Mouse (Mus musculus): ENCODE measurements around the gene Cep135. TPM values are rescaled to one million over a fixed set of nuclear protein-coding genes. Genes with fewer than 3 reads are reported as not detected.

Cep135 gene
- polyA plus RNA-seq, 1 experiment from 2014 or later: 6.8 TPM

GRCm38 (mm10) chr5:76668118-76668517 lies 79.6 kb downstream of the Cep135 start:
- no peak for ATAC-seq (ENCODE audit: low read depth)
- DNase-seq (ENCODE audit: low spot score): no peak
- no peaks in the 10 kb centered on the region for H3K36me3 ChIP-seq (ENCODE audit: control insufficient read depth, insufficient read depth, low read length)
- 72% methylated on average over 5 of the region's 5 CpGs for WGBS
- no peaks in the 10 kb centered on the region for H3K4me1 ChIP-seq (ENCODE audit: control insufficient read depth, insufficient read depth, low read length)
- no peaks in the 10 kb centered on the region for H3K27me3 ChIP-seq (replicated peaks; ENCODE audit: control insufficient read depth, insufficient read depth, low read length)
- H3K4me2 ChIP-seq (ENCODE audit: low read depth, low read length): no peak overlapping the region
- H3K27ac ChIP-seq (replicated peaks; ENCODE audit: low read depth, low read length): no peak overlapping the region
- H3K9me3 ChIP-seq (ENCODE audit: control insufficient read depth, low read length): no peaks in the 10 kb centered on the region
- H3K4me3 ChIP-seq (ENCODE audit: low read depth, low read length): no peak overlapping the region
- no peak overlapping the region for H3K9ac ChIP-seq (ENCODE audit: low read depth, low read length)

GRCm38 (mm10) chr5:76668547-76668946 lies 80.0 kb downstream of the Cep135 start:
- Histone ChIP-seq H3K4me1 (ENCODE audit: control insufficient read depth, insufficient read depth, low read length) (no peaks in the 10 kb centered on the region), H3K27ac (replicated peaks; ENCODE audit: low read depth, low read length) (no peak overlapping the region), H3K4me2 (ENCODE audit: low read depth, low read length) (no peak overlapping the region), H3K36me3 (ENCODE audit: control insufficient read depth, insufficient read depth, low read length) (no peaks in the 10 kb centered on the region), H3K9ac (ENCODE audit: low read depth, low read length) (no peak overlapping the region), H3K9me3 (ENCODE audit: control insufficient read depth, low read length) (no peaks in the 10 kb centered on the region), H3K4me3 (ENCODE audit: low read depth, low read length) (no peak overlapping the region), H3K27me3 (replicated peaks; ENCODE audit: control insufficient read depth, insufficient read depth, low read length) (no peaks in the 10 kb centered on the region)
- ATAC-seq (ENCODE audit: low read depth) (no peak), DNase-seq (ENCODE audit: low spot score) (no peak)
- WGBS: 82% methylated on average over 5 of the region's 5 CpGs

GRCm38 (mm10) chr5:76670183-76670582 lies 81.7 kb downstream of the Cep135 start:
- Histone ChIP-seq H3K4me2 (ENCODE audit: low read depth, low read length) (no peak overlapping the region), H3K9me3 (ENCODE audit: control insufficient read depth, low read length) (no peaks in the 10 kb centered on the region), H3K4me3 (ENCODE audit: low read depth, low read length) (no peak overlapping the region), H3K27ac (replicated peaks; ENCODE audit: low read depth, low read length) (no peak overlapping the region), H3K4me1 (ENCODE audit: control insufficient read depth, insufficient read depth, low read length) (no peaks in the 10 kb centered on the region), H3K9ac (ENCODE audit: low read depth, low read length) (no peak overlapping the region), H3K36me3 (ENCODE audit: control insufficient read depth, insufficient read depth, low read length) (no peaks in the 10 kb centered on the region), H3K27me3 (replicated peaks; ENCODE audit: control insufficient read depth, insufficient read depth, low read length) (no peaks in the 10 kb centered on the region)
- 83% methylated on average over 10 of the region's 10 CpGs for WGBS
- DNase-seq (ENCODE audit: low spot score) (no peak), ATAC-seq (ENCODE audit: low read depth) (no peak)

- H3K27me3 ChIP-seq (replicated peaks; ENCODE audit: control insufficient read depth, insufficient read depth, low read length): no peaks in the 10 kb centered on the region
- no peak overlapping the region for H3K27ac ChIP-seq (replicated peaks; ENCODE audit: low read depth, low read length)
- H3K36me3 ChIP-seq (ENCODE audit: control insufficient read depth, insufficient read depth, low read length): no peaks in the 10 kb centered on the region
- no peak for ATAC-seq (ENCODE audit: low read depth)
- H3K9ac ChIP-seq (ENCODE audit: low read depth, low read length): no peak overlapping the region
- 91% methylated on average over 5 of the region's 5 CpGs for WGBS
- no peak for DNase-seq (ENCODE audit: low spot score)
- H3K9me3 ChIP-seq (ENCODE audit: control insufficient read depth, low read length): no peaks in the 10 kb centered on the region
- no peaks in the 10 kb centered on the region for H3K4me1 ChIP-seq (ENCODE audit: control insufficient read depth, insufficient read depth, low read length)
- H3K4me3 ChIP-seq (ENCODE audit: low read depth, low read length): no peak overlapping the region
- H3K4me2 ChIP-seq (ENCODE audit: low read depth, low read length): no peak overlapping the region
Measured at GRCm38 (mm10) chr5:76674022-76674653, 85.6 kb downstream of the Cep135 start.

GRCm38 (mm10) chr5:76675369-76675768 lies 86.9 kb downstream of the Cep135 start:
- Histone ChIP-seq H3K9ac (ENCODE audit: low read depth, low read length) (no peak overlapping the region), H3K27me3 (replicated peaks; ENCODE audit: control insufficient read depth, insufficient read depth, low read length) (no peaks in the 10 kb centered on the region), H3K4me1 (ENCODE audit: control insufficient read depth, insufficient read depth, low read length) (no peaks in the 10 kb centered on the region), H3K27ac (replicated peaks; ENCODE audit: low read depth, low read length) (no peak overlapping the region), H3K4me2 (ENCODE audit: low read depth, low read length) (no peak overlapping the region), H3K4me3 (ENCODE audit: low read depth, low read length) (no peak overlapping the region), H3K36me3 (ENCODE audit: control insufficient read depth, insufficient read depth, low read length) (no peaks in the 10 kb centered on the region), H3K9me3 (ENCODE audit: control insufficient read depth, low read length) (no peaks in the 10 kb centered on the region)
- DNase-seq (ENCODE audit: low spot score) (no peak), ATAC-seq (ENCODE audit: low read depth) (no peak)
- WGBS: 70% methylated on average over 4 of the region's 4 CpGs

- WGBS: 90% methylated on average over 2 of the region's 3 CpGs
- DNase-seq (ENCODE audit: low spot score) (no peak), ATAC-seq (ENCODE audit: low read depth) (no peak)
- no peaks in the 10 kb centered on the region for H3K27me3 ChIP-seq (replicated peaks; ENCODE audit: control insufficient read depth, insufficient read depth, low read length)
- H3K4me2 ChIP-seq (ENCODE audit: low read depth, low read length): no peak overlapping the region
- no peaks in the 10 kb centered on the region for H3K36me3 ChIP-seq (ENCODE audit: control insufficient read depth, insufficient read depth, low read length)
- H3K4me1 ChIP-seq (ENCODE audit: control insufficient read depth, insufficient read depth, low read length): 0 out of 2 replicates have a peak, but pooled peaks cover 3% of the 10 kb centered on the region
- H3K9me3 ChIP-seq (ENCODE audit: control insufficient read depth, low read length): no peaks in the 10 kb centered on the region
- H3K9ac ChIP-seq (ENCODE audit: low read depth, low read length): no peak overlapping the region
- no peak overlapping the region for H3K4me3 ChIP-seq (ENCODE audit: low read depth, low read length)
- no peak overlapping the region for H3K27ac ChIP-seq (replicated peaks; ENCODE audit: low read depth, low read length)
Measured at GRCm38 (mm10) chr5:76680959-76681358, 92.5 kb downstream of the Cep135 start.

GRCm38 (mm10) chr5:76681895-76682656 lies 93.6 kb downstream of the Cep135 start:
- ATAC-seq (ENCODE audit: low read depth): no peak

GRCm38 (mm10) chr5:76683455-76683854 lies 95.0 kb downstream of the Cep135 start:
- Histone ChIP-seq H3K27me3 (replicated peaks; ENCODE audit: control insufficient read depth, insufficient read depth, low read length) (no peaks in the 10 kb centered on the region), H3K27ac (replicated peaks; ENCODE audit: low read depth, low read length) (no peak overlapping the region), H3K9me3 (ENCODE audit: control insufficient read depth, low read length) (no peaks in the 10 kb centered on the region), H3K4me3 (ENCODE audit: low read depth, low read length) (no peak overlapping the region), H3K4me1 (ENCODE audit: control insufficient read depth, insufficient read depth, low read length) (0 out of 2 replicates have a peak, but pooled peaks cover 3% of the 10 kb centered on the region), H3K9ac (ENCODE audit: low read depth, low read length) (no peak overlapping the region), H3K36me3 (ENCODE audit: control insufficient read depth, insufficient read depth, low read length) (no peaks in the 10 kb centered on the region), H3K4me2 (ENCODE audit: low read depth, low read length) (no peak overlapping the region)
- WGBS: 73% methylated on average over 5 of the region's 5 CpGs
- no peak for ATAC-seq (ENCODE audit: low read depth)
- no peak for DNase-seq (ENCODE audit: low spot score)

More at GRCm38 (mm10) chr5:76681895-76682656, 93.6 kb downstream of the Cep135 start:
- WGBS: 64% methylated on average over 4 of the region's 4 CpGs
- Histone ChIP-seq H3K27ac (replicated peaks; ENCODE audit: low read depth, low read length) (no peak overlapping the region), H3K27me3 (replicated peaks; ENCODE audit: control insufficient read depth, insufficient read depth, low read length) (no peaks in the 10 kb centered on the region), H3K9ac (ENCODE audit: low read depth, low read length) (no peak overlapping the region), H3K36me3 (ENCODE audit: control insufficient read depth, insufficient read depth, low read length) (no peaks in the 10 kb centered on the region), H3K4me2 (ENCODE audit: low read depth, low read length) (no peak overlapping the region), H3K9me3 (ENCODE audit: control insufficient read depth, low read length) (no peaks in the 10 kb centered on the region), H3K4me3 (ENCODE audit: low read depth, low read length) (no peak overlapping the region), H3K4me1 (ENCODE audit: control insufficient read depth, insufficient read depth, low read length) (0 out of 2 replicates have a peak, but pooled peaks cover 3% of the 10 kb centered on the region)
- DNase-seq (ENCODE audit: low spot score): no peak

Data from embryonic facial prominence, embryonic 14.5 days (tissue).